Mouse (Mus musculus): ENCODE measurements around the gene Erbb4. TPM values are rescaled to one million over a fixed set of nuclear protein-coding genes. Genes with fewer than 3 reads are reported as not detected.

Gene Erbb4
- polyA plus RNA-seq, 1 experiment from 2014 or later: 13.8 TPM

- Histone ChIP-seq H3K9me3 (ENCODE audit: control insufficient read depth, low read length) (no peaks in the 10 kb centered on the region), H3K4me2 (ENCODE audit: low read length) (no peak overlapping the region), H3K4me3 (ENCODE audit: control insufficient read depth in 1 of 2, insufficient read depth in 1 of 2, low read depth in 1 of 2, low read length in 2 of 2) (no peak overlapping the region), H3K9ac (ENCODE audit: low read length) (no peak overlapping the region), H3K4me1 (ENCODE audit: control insufficient read depth in 2 of 2, insufficient read depth in 2 of 2, low read length in 2 of 2) (peaks cover 3 to 23% of the 10 kb centered on the region in 2 experiments), H3K36me3 (ENCODE audit: control insufficient read depth, insufficient read depth, low read length) (no peaks in the 10 kb centered on the region), H3K27me3 (ENCODE audit: control insufficient read depth, insufficient read depth, low read length) (no peaks in the 10 kb centered on the region), H3K27ac (replicated peaks in 1 of 2; ENCODE audit: control insufficient read depth in 1 of 2, insufficient read depth in 1 of 2, low read depth in 2 of 2, low read length in 2 of 2) (no peak overlapping the region; a peak in 1 of 4 replicates)
- 0 out of 2 replicates have a peak, but pooled peaks have one; percentile 21 for ATAC-seq (ENCODE audit: insufficient number of reproducible peaks, insufficient read depth, low FRiP score, low read depth)
- WGBS: 28% methylated on average over 4 of the region's 4 CpGs
Observed at GRCm38 (mm10) chr1:68501561-68501960, 606.3 kb downstream of the Erbb4 start.

- H3K27me3 ChIP-seq (ENCODE audit: control insufficient read depth, insufficient read depth, low read length): no peaks in the 10 kb centered on the region
- H3K36me3 ChIP-seq (ENCODE audit: control insufficient read depth, insufficient read depth, low read length): no peaks in the 10 kb centered on the region
- no peaks in the 10 kb centered on the region for H3K4me1 ChIP-seq (ENCODE audit: control insufficient read depth in 2 of 2, insufficient read depth in 2 of 2, low read length in 2 of 2)
- no peak overlapping the region for H3K27ac ChIP-seq (replicated peaks in 1 of 2; ENCODE audit: control insufficient read depth in 1 of 2, insufficient read depth in 1 of 2, low read depth in 2 of 2, low read length in 2 of 2)
- H3K9ac ChIP-seq (ENCODE audit: low read length): no peak overlapping the region
- H3K9me3 ChIP-seq (ENCODE audit: control insufficient read depth, low read length): no peaks in the 10 kb centered on the region
- no peak overlapping the region for H3K4me2 ChIP-seq (ENCODE audit: low read length)
- no peak overlapping the region for H3K4me3 ChIP-seq (ENCODE audit: control insufficient read depth in 1 of 2, insufficient read depth in 1 of 2, low read depth in 1 of 2, low read length in 2 of 2)
- no peak for ATAC-seq (ENCODE audit: insufficient number of reproducible peaks, insufficient read depth, low FRiP score, low read depth)
Observed at GRCm38 (mm10) chr1:68466390-68466960, 641.4 kb downstream of the Erbb4 start.

- no peaks in the 10 kb centered on the region for H3K9me3 ChIP-seq (ENCODE audit: control insufficient read depth, low read length)
Observed at GRCm38 (mm10) chr1:68451274-68451673, 656.6 kb downstream of the Erbb4 start.

GRCm38 (mm10) chr1:68424336-68424983 lies 683.4 kb downstream of the Erbb4 start:
- 81% methylated on average over 5 of the region's 5 CpGs for WGBS
- no peak for ATAC-seq (ENCODE audit: insufficient number of reproducible peaks, insufficient read depth, low FRiP score, low read depth)

More at GRCm38 (mm10) chr1:68451274-68451673, 656.6 kb downstream of the Erbb4 start:
- ATAC-seq (ENCODE audit: insufficient number of reproducible peaks, insufficient read depth, low FRiP score, low read depth): no peak
- Histone ChIP-seq H3K9ac (ENCODE audit: low read length) (no peak overlapping the region), H3K4me1 (ENCODE audit: control insufficient read depth in 2 of 2, insufficient read depth in 2 of 2, low read length in 2 of 2) (no peaks in the 10 kb centered on the region), H3K4me3 (ENCODE audit: control insufficient read depth in 1 of 2, insufficient read depth in 1 of 2, low read depth in 1 of 2, low read length in 2 of 2) (no peak overlapping the region), H3K4me2 (ENCODE audit: low read length) (no peak overlapping the region), H3K36me3 (ENCODE audit: control insufficient read depth, insufficient read depth, low read length) (no peaks in the 10 kb centered on the region), H3K27ac (replicated peaks in 1 of 2; ENCODE audit: control insufficient read depth in 1 of 2, insufficient read depth in 1 of 2, low read depth in 2 of 2, low read length in 2 of 2) (no peak overlapping the region), H3K27me3 (ENCODE audit: control insufficient read depth, insufficient read depth, low read length) (no peaks in the 10 kb centered on the region)
- 88% methylated on average over 1 of the region's 1 CpGs for WGBS

GRCm38 (mm10) chr1:68401204-68401603 lies 706.7 kb downstream of the Erbb4 start:
- Histone ChIP-seq H3K9me3 (ENCODE audit: control insufficient read depth, low read length) (no peaks in the 10 kb centered on the region), H3K36me3 (ENCODE audit: control insufficient read depth, insufficient read depth, low read length) (no peaks in the 10 kb centered on the region), H3K4me2 (ENCODE audit: low read length) (no peak overlapping the region), H3K4me3 (ENCODE audit: control insufficient read depth in 1 of 2, insufficient read depth in 1 of 2, low read depth in 1 of 2, low read length in 2 of 2) (no peak overlapping the region), H3K4me1 (ENCODE audit: control insufficient read depth in 2 of 2, insufficient read depth in 2 of 2, low read length in 2 of 2) (no peaks in the 10 kb centered on the region), H3K27ac (replicated peaks in 1 of 2; ENCODE audit: control insufficient read depth in 1 of 2, insufficient read depth in 1 of 2, low read depth in 2 of 2, low read length in 2 of 2) (no peak overlapping the region), H3K27me3 (ENCODE audit: control insufficient read depth, insufficient read depth, low read length) (no peaks in the 10 kb centered on the region), H3K9ac (ENCODE audit: low read length) (no peak overlapping the region)
- 73% methylated on average over 4 of the region's 4 CpGs for WGBS
- no peak for ATAC-seq (ENCODE audit: insufficient number of reproducible peaks, insufficient read depth, low FRiP score, low read depth)

More at GRCm38 (mm10) chr1:68424336-68424983, 683.4 kb downstream of the Erbb4 start:
- no peak overlapping the region for H3K4me2 ChIP-seq (ENCODE audit: low read length)
- no peak overlapping the region for H3K4me3 ChIP-seq (ENCODE audit: control insufficient read depth in 1 of 2, insufficient read depth in 1 of 2, low read depth in 1 of 2, low read length in 2 of 2)
- H3K9ac ChIP-seq (ENCODE audit: low read length): no peak overlapping the region
- no peak overlapping the region for H3K27ac ChIP-seq (replicated peaks in 1 of 2; ENCODE audit: control insufficient read depth in 1 of 2, insufficient read depth in 1 of 2, low read depth in 2 of 2, low read length in 2 of 2)
- H3K36me3 ChIP-seq (ENCODE audit: control insufficient read depth, insufficient read depth, low read length): no peaks in the 10 kb centered on the region
- no peaks in the 10 kb centered on the region for H3K27me3 ChIP-seq (ENCODE audit: control insufficient read depth, insufficient read depth, low read length)
- H3K4me1 ChIP-seq (ENCODE audit: control insufficient read depth in 2 of 2, insufficient read depth in 2 of 2, low read length in 2 of 2): no peaks in the 10 kb centered on the region
- no peaks in the 10 kb centered on the region for H3K9me3 ChIP-seq (ENCODE audit: control insufficient read depth, low read length)

GRCm38 (mm10) chr1:68371531-68371930 lies 736.3 kb downstream of the Erbb4 start:
- Histone ChIP-seq H3K27ac (replicated peaks in 1 of 2; ENCODE audit: control insufficient read depth in 1 of 2, insufficient read depth in 1 of 2, low read depth in 2 of 2, low read length in 2 of 2) (no peak overlapping the region), H3K4me1 (ENCODE audit: control insufficient read depth in 2 of 2, insufficient read depth in 2 of 2, low read length in 2 of 2) (no peaks in the 10 kb centered on the region), H3K9ac (ENCODE audit: low read length) (no peak overlapping the region), H3K4me3 (ENCODE audit: control insufficient read depth in 1 of 2, insufficient read depth in 1 of 2, low read depth in 1 of 2, low read length in 2 of 2) (no peak overlapping the region), H3K36me3 (ENCODE audit: control insufficient read depth, insufficient read depth, low read length) (no peaks in the 10 kb centered on the region), H3K4me2 (ENCODE audit: low read length) (no peak overlapping the region), H3K27me3 (ENCODE audit: control insufficient read depth, insufficient read depth, low read length) (no peaks in the 10 kb centered on the region), H3K9me3 (ENCODE audit: control insufficient read depth, low read length) (no peaks in the 10 kb centered on the region)
- 23% methylated on average over 2 of the region's 2 CpGs for WGBS
- no peak for ATAC-seq (ENCODE audit: insufficient number of reproducible peaks, insufficient read depth, low FRiP score, low read depth)

GRCm38 (mm10) chr1:68333714-68334113 lies 774.1 kb downstream of the Erbb4 start:
- ATAC-seq (ENCODE audit: insufficient number of reproducible peaks, insufficient read depth, low FRiP score, low read depth): no peak
- no peak overlapping the region for H3K4me3 ChIP-seq (ENCODE audit: control insufficient read depth in 1 of 2, insufficient read depth in 1 of 2, low read depth in 1 of 2, low read length in 2 of 2)
- WGBS: 56% methylated on average over 2 of the region's 2 CpGs

More at GRCm38 (mm10) chr1:68333714-68334113, 774.1 kb downstream of the Erbb4 start:
- no peaks in the 10 kb centered on the region for H3K27me3 ChIP-seq (ENCODE audit: control insufficient read depth, insufficient read depth, low read length)
- no peaks in the 10 kb centered on the region for H3K9me3 ChIP-seq (ENCODE audit: control insufficient read depth, low read length)
- no peaks in the 10 kb centered on the region; the same call in 1 of the 2 replicates for H3K36me3 ChIP-seq (ENCODE audit: control insufficient read depth, insufficient read depth, low read length)
- H3K27ac ChIP-seq (replicated peaks in 1 of 2; ENCODE audit: control insufficient read depth in 1 of 2, insufficient read depth in 1 of 2, low read depth in 2 of 2, low read length in 2 of 2): no peak overlapping the region
- H3K4me1 ChIP-seq (ENCODE audit: control insufficient read depth in 2 of 2, insufficient read depth in 2 of 2, low read length in 2 of 2): no peaks in the 10 kb centered on the region
- H3K9ac ChIP-seq (ENCODE audit: low read length): no peak overlapping the region
- no peak overlapping the region for H3K4me2 ChIP-seq (ENCODE audit: low read length)

Measured in heart, embryonic 14.5 days (tissue).